Mouse (Mus musculus) heart, embryonic 11.5 days (tissue): ENCODE results near the gene Amot. TPM values are rescaled to one million over a fixed set of nuclear protein-coding genes. Genes with fewer than 3 reads are reported as not detected.

Experiments
- ATAC-seq: fragments of 200-750 bp; cut with Nextera tagmentation; replicated peaks from 2 replicates; pipeline ENCODE4 v1.8.0; 2017; ENCODE audit warnings: moderate library complexity; ENCODE audit not compliant: insufficient number of reproducible peaks, low FRiP score, low TSS enrichment
- H3K27ac ChIP-seq: fragments of 300-500 bp; sonication (generic); 2 replicates; pipeline ENCODE4 v1.5.1; 2014; ENCODE audit warnings: mild to moderate bottlenecking, low read depth, low read length
- H3K27me3 ChIP-seq: fragments of 300-500 bp; sonication (generic); 2 replicates; pipeline ENCODE4 v1.6.1; 2014; ENCODE audit warnings: mild to moderate bottlenecking, low read length, mixed read lengths; ENCODE audit not compliant: control insufficient read depth, insufficient read depth
- H3K36me3 ChIP-seq: fragments of 300-500 bp; sonication (generic); 2 replicates; pipeline ENCODE4 v1.6.1; 2014; ENCODE audit warnings: mild to moderate bottlenecking, low read length, moderate library complexity, mixed read lengths; ENCODE audit not compliant: control insufficient read depth, insufficient read depth
- H3K4me1 ChIP-seq: fragments of 300-500 bp; sonication (generic); 2 replicates; pipeline ENCODE4 v1.6.1; 2014; ENCODE audit warnings: low read length; ENCODE audit not compliant: control insufficient read depth, insufficient read depth
- H3K4me2 ChIP-seq: fragments of 300-500 bp; sonication (generic); 2 replicates; pipeline ENCODE4 v1.6.1; 2014; ENCODE audit warnings: mild to moderate bottlenecking, moderate library complexity
- H3K4me3 ChIP-seq: fragments of 300-500 bp; sonication (generic); 2 replicates; pipeline ENCODE4 v1.5.1; 2014; ENCODE audit warnings: low read depth, low read length
- H3K9ac ChIP-seq: fragments of 300-500 bp; sonication (generic); 2 replicates; pipeline ENCODE4 v1.6.1; 2014; ENCODE audit warnings: mild to moderate bottlenecking, low read depth, low read length, moderate library complexity
- H3K9me3 ChIP-seq: fragments of 300-500 bp; sonication (generic); replicated peaks from 2 replicates; pipeline ENCODE4 v1.6.1; 2016; ENCODE audit warnings: low read length; ENCODE audit not compliant: control insufficient read depth
- WGBS: fragments of 180-500 bp; shearing (Covaris S2); extraction: QIAGEN DNeasy Blood & Tissue Kit; methylation state at CpG from one replicate; pipeline ENCODE4 v1.1.7; 2014; ENCODE audit not compliant: insufficient replicate concordance; 5-methylcytosine and 5-hydroxymethylcytosine counted together
- polyA plus RNA-seq: library from polyadenylated mRNA; unstranded; fragments of >200 nt; fragmentation: Nextera tagmentation; extraction: Ambion mirVana; gene quantifications from 2 replicates; pipeline ENCODE4 v1.2.1, GENCODE M21; 2014

The Amot gene
- polyA plus RNA-seq, 1 experiment from 2014 or later, result 14.3 TPM

- Histone ChIP-seq H3K27ac (no peak overlapping the region), H3K4me1 (no peaks in the 10 kb centered on the region; the same call in 1 of the 2 replicates), H3K9ac (no peak overlapping the region), H3K4me2 (no peak overlapping the region), H3K9me3 (no peaks in the 10 kb centered on the region), H3K27me3 (no peaks in the 10 kb centered on the region), H3K4me3 (no peak overlapping the region), H3K36me3 (no peaks in the 10 kb centered on the region)
- no peak for ATAC-seq
- 60% methylated on average over 3 of the region's 3 CpGs for WGBS
Observed at GRCm38 (mm10) chrX:145510675-145511074, 5.7 kb upstream of the Amot start.

DNA sequence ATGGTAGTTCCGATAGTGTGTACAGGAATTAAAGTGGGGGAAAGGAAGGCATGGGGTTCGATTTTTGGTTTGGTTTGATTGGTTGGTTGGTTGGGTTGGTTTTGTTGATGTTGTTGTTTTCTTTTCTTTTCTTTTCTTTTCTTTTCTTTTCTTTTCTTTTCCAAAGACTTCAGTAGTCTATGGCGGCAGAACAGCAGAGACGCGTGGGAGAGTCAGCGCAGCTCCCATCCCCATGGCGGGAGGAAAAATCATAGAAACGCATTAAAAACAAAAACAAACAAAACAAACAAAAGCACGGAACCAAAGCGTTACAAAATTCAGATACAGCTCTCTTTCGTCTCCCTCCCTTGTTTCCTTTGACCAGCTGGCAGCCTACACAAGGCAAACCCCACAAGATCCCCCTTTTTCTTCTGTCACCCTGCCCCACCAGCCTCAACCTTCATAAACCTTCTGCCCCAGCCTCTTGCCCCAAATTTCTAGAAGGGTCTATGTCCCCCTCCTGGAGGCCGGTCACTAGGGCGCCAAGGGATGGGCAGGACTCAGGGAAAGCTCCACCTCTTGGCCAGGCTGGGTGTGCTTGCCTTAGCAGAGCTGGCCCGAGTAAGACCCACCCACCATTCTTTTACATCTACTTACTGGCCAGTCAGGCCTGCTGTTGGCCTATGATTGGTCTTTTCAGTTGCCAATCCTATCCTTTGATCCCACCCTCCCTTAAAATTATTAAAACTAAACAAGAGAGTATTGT lies 648 bp upstream of the Amot start:
- 13% methylated on average over 14 of the region's 14 CpGs for WGBS
- ATAC-seq, result peak; percentile 92
- H3K9me3 ChIP-seq, result no peaks in the 10 kb centered on the region
- H3K9ac ChIP-seq, result peak overlapping the region; percentile 60; the same call in 1 of the 2 replicates
- H3K27ac ChIP-seq, result peak overlapping the region; percentile 70
- no peaks in the 10 kb centered on the region for H3K27me3 ChIP-seq
- peak overlapping the region; percentile 68 for H3K4me2 ChIP-seq
- peak overlapping the region; percentile 48 for H3K4me3 ChIP-seq
- H3K4me1 ChIP-seq, result no peaks in the 10 kb centered on the region
- no peaks in the 10 kb centered on the region for H3K36me3 ChIP-seq

GRCm38 (mm10) chrX:145501666-145502355 lies 3.2 kb downstream of the Amot start:
- 65% methylated on average over 8 of the region's 8 CpGs for WGBS
- no peak overlapping the region for H3K4me2 ChIP-seq
- H3K9ac ChIP-seq, result no peak overlapping the region
- no peak for ATAC-seq
- no peaks in the 10 kb centered on the region for H3K27me3 ChIP-seq
- H3K4me1 ChIP-seq, result no peaks in the 10 kb centered on the region
- H3K27ac ChIP-seq, result no peak overlapping the region
- H3K36me3 ChIP-seq, result no peaks in the 10 kb centered on the region
- H3K4me3 ChIP-seq, result no peak overlapping the region
- H3K9me3 ChIP-seq, result no peaks in the 10 kb centered on the region

DNA sequence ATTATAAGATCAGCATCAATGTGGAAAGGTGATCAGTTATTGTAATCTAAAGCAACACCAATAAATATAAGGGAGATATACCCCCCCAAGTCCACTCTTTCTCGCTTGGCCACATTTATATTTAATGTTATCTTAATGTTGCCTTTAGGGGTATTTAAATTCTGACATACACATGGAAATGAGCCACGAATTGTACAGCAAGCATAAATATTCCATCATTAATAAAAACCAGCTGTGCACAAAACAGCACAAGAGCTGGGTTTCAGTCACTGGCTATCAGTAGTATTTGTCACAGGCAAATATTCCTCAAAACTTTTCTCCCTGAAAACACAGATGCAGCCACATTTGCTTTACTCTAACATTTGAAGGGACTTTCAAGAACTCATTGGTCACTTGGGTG lies 5.9 kb downstream of the Amot start:
- Histone ChIP-seq H3K4me1 (no peaks in the 10 kb centered on the region), H3K27me3 (no peaks in the 10 kb centered on the region), H3K36me3 (no peaks in the 10 kb centered on the region), H3K9ac (no peak overlapping the region), H3K27ac (no peak overlapping the region), H3K4me2 (no peak overlapping the region), H3K4me3 (no peak overlapping the region), H3K9me3 (no peaks in the 10 kb centered on the region)
- 54% methylated on average over 2 of the region's 2 CpGs for WGBS
- no peak for ATAC-seq

GRCm38 (mm10) chrX:145498691-145499090 lies 6.3 kb downstream of the Amot start:
- Histone ChIP-seq H3K4me3 (no peak overlapping the region), H3K27me3 (no peaks in the 10 kb centered on the region), H3K36me3 (no peaks in the 10 kb centered on the region), H3K4me2 (no peak overlapping the region), H3K9ac (no peak overlapping the region), H3K4me1 (no peaks in the 10 kb centered on the region), H3K27ac (no peak overlapping the region), H3K9me3 (no peaks in the 10 kb centered on the region)
- ATAC-seq, result no peak
- WGBS, result 46% methylated on average over 4 of the region's 4 CpGs

DNA sequence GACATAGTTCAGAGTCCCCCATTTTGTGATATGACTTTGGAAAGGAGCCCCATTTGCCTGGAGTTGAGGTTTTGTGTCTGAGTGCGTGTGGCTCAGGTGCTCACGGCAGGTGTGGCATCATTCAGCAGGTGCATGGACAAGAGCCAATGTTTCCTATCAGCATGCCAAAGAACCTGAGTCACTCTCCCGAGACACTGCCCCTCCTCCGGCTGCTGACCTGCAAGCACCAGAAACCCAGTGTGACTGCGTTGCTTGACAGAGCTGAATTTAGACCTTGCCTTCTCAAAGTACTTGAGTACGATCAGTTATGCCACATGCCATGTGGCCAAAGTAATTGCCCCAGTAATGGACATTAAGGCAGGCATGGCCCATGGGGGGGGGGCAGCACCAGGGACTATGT lies 7.5 kb downstream of the Amot start:
- no peaks in the 10 kb centered on the region for H3K4me1 ChIP-seq
- no peaks in the 10 kb centered on the region for H3K36me3 ChIP-seq
- ATAC-seq, result no peak
- H3K27ac ChIP-seq, result no peak overlapping the region
- no peak overlapping the region for H3K4me3 ChIP-seq
- H3K9me3 ChIP-seq, result no peaks in the 10 kb centered on the region
- 57% methylated on average over 6 of the region's 6 CpGs for WGBS
- no peak overlapping the region for H3K9ac ChIP-seq
- no peaks in the 10 kb centered on the region for H3K27me3 ChIP-seq
- no peak overlapping the region for H3K4me2 ChIP-seq

- Histone ChIP-seq H3K9me3 (no peaks in the 10 kb centered on the region), H3K4me1 (no peaks in the 10 kb centered on the region), H3K27ac (no peak overlapping the region), H3K27me3 (no peaks in the 10 kb centered on the region), H3K4me3 (no peak overlapping the region), H3K36me3 (no peaks in the 10 kb centered on the region), H3K4me2 (no peak overlapping the region), H3K9ac (no peak overlapping the region)
- WGBS, result 84% methylated on average over 4 of the region's 4 CpGs
- ATAC-seq, result no peak
Observed at GRCm38 (mm10) chrX:145495381-145495780, 9.6 kb downstream of the Amot start.

GRCm38 (mm10) chrX:145490821-145491220 lies 14.2 kb downstream of the Amot start:
- ATAC-seq, result no peak
- Histone ChIP-seq H3K4me2 (no peak overlapping the region), H3K4me3 (no peak overlapping the region), H3K36me3 (no peaks in the 10 kb centered on the region), H3K4me1 (no peaks in the 10 kb centered on the region), H3K27me3 (no peaks in the 10 kb centered on the region), H3K27ac (no peak overlapping the region), H3K9me3 (no peaks in the 10 kb centered on the region), H3K9ac (no peak overlapping the region)
- 73% methylated on average over 1 of the region's 1 CpGs for WGBS

- no peak for ATAC-seq
- WGBS, result 67% methylated on average over 3 of the region's 3 CpGs
- Histone ChIP-seq H3K9me3 (no peaks in the 10 kb centered on the region), H3K27ac (no peak overlapping the region), H3K4me1 (no peaks in the 10 kb centered on the region), H3K4me2 (no peak overlapping the region), H3K36me3 (no peaks in the 10 kb centered on the region), H3K9ac (no peak overlapping the region), H3K4me3 (no peak overlapping the region), H3K27me3 (no peaks in the 10 kb centered on the region)
Observed at GRCm38 (mm10) chrX:145490417-145490816, 14.6 kb downstream of the Amot start.
